Mouse (Mus musculus): Measurements from ENCODE around the gene Ehmt1. TPM values are rescaled to one million over a fixed set of nuclear protein-coding genes. Genes with fewer than 3 reads are reported as not detected.

The Ehmt1 gene
- polyA plus RNA-seq, 1 experiment from 2014 or later, result 125 TPM

GRCm38 (mm10) chr2:24935057-24935796 is 15.8 kb upstream of the Ehmt1 start, which contains the start of gene Arrdc1:
Gene Arrdc1 (minus strand): TSS chr2:24935252.
- peak within 1 kb of the TSS; percentile 80 for H3K4me2 ChIP-seq (ENCODE audit: low read length)
- no peak within 1 kb of the TSS for H3K27ac ChIP-seq (ENCODE audit: low read length)
- WGBS, result under 1% methylated on average over 48 of the region's 49 CpGs
- no peaks in the 10 kb centered on the region for H3K9me3 ChIP-seq (ENCODE audit: control insufficient read depth, low read length)
- peak within 1 kb of the TSS; percentile 66 for H3K9ac ChIP-seq (replicated peaks; ENCODE audit: low read depth, low read length)
- peaks cover 11% of the 10 kb centered on the region for H3K4me1 ChIP-seq (replicated peaks; ENCODE audit: control insufficient read depth, insufficient read depth, low read length)
- peak; percentile 92 for ATAC-seq
- H3K4me3 ChIP-seq (replicated peaks; ENCODE audit: low read length), result peak within 1 kb of the TSS; percentile 57
- no peaks in the 10 kb centered on the region for H3K36me3 ChIP-seq (ENCODE audit: control insufficient read depth, insufficient read depth)
- H3K27me3 ChIP-seq (replicated peaks; ENCODE audit: control insufficient read depth, insufficient read depth, low read length), result no peaks in the 10 kb centered on the region

- 5% methylated on average over 19 of the region's 19 CpGs for WGBS
- peak overlapping the region; percentile 57 for H3K4me3 ChIP-seq (replicated peaks; ENCODE audit: low read length)
- no peak overlapping the region for H3K27ac ChIP-seq (ENCODE audit: low read length)
- peak overlapping the region; percentile 66 for H3K9ac ChIP-seq (replicated peaks; ENCODE audit: low read depth, low read length)
- H3K36me3 ChIP-seq (ENCODE audit: control insufficient read depth, insufficient read depth), result no peaks in the 10 kb centered on the region
- ATAC-seq, result peak; percentile 58
- H3K9me3 ChIP-seq (ENCODE audit: control insufficient read depth, low read length), result no peaks in the 10 kb centered on the region
- H3K4me1 ChIP-seq (replicated peaks; ENCODE audit: control insufficient read depth, insufficient read depth, low read length), result peaks cover 11% of the 10 kb centered on the region
- no peaks in the 10 kb centered on the region for H3K27me3 ChIP-seq (replicated peaks; ENCODE audit: control insufficient read depth, insufficient read depth, low read length)
- H3K4me2 ChIP-seq (ENCODE audit: low read length), result peak overlapping the region; percentile 80
Measured at GRCm38 (mm10) chr2:24934441-24934963, 15.1 kb upstream of the Ehmt1 start.

- Histone ChIP-seq H3K27ac (ENCODE audit: low read length) (no peak overlapping the region), H3K4me3 (replicated peaks; ENCODE audit: low read length) (no peak overlapping the region), H3K36me3 (ENCODE audit: control insufficient read depth, insufficient read depth) (no peaks in the 10 kb centered on the region), H3K4me2 (ENCODE audit: low read length) (no peak overlapping the region), H3K4me1 (replicated peaks; ENCODE audit: control insufficient read depth, insufficient read depth, low read length) (peaks cover 7% of the 10 kb centered on the region), H3K27me3 (replicated peaks; ENCODE audit: control insufficient read depth, insufficient read depth, low read length) (no peaks in the 10 kb centered on the region), H3K9ac (replicated peaks; ENCODE audit: low read depth, low read length) (no peak overlapping the region), H3K9me3 (ENCODE audit: control insufficient read depth, low read length) (no peaks in the 10 kb centered on the region)
- 91% methylated on average over 5 of the region's 5 CpGs for WGBS
- no peak for ATAC-seq
Measured at GRCm38 (mm10) chr2:24929593-24929992, 10.2 kb upstream of the Ehmt1 start.

- peaks cover 6% of the 10 kb centered on the region for H3K4me1 ChIP-seq (replicated peaks; ENCODE audit: control insufficient read depth, insufficient read depth, low read length)
- no peak overlapping the region for H3K4me3 ChIP-seq (replicated peaks; ENCODE audit: low read length)
- no peak overlapping the region for H3K9ac ChIP-seq (replicated peaks; ENCODE audit: low read depth, low read length)
- H3K36me3 ChIP-seq (ENCODE audit: control insufficient read depth, insufficient read depth), result no peaks in the 10 kb centered on the region
- no peak for ATAC-seq
- H3K27me3 ChIP-seq (replicated peaks; ENCODE audit: control insufficient read depth, insufficient read depth, low read length), result no peaks in the 10 kb centered on the region
- H3K27ac ChIP-seq (ENCODE audit: low read length), result no peak overlapping the region
- whole genome bisulfite sequencing, result 69% methylated on average over 2 of the region's 2 CpGs
- no peaks in the 10 kb centered on the region for H3K9me3 ChIP-seq (ENCODE audit: control insufficient read depth, low read length)
- no peak overlapping the region for H3K4me2 ChIP-seq (ENCODE audit: low read length)
Measured at GRCm38 (mm10) chr2:24929119-24929518, 9.7 kb upstream of the Ehmt1 start.

- H3K9me3 ChIP-seq (ENCODE audit: control insufficient read depth, low read length), result no peaks in the 10 kb centered on the region
- no peaks in the 10 kb centered on the region for H3K27me3 ChIP-seq (replicated peaks; ENCODE audit: control insufficient read depth, insufficient read depth, low read length)
- no peak overlapping the region for H3K27ac ChIP-seq (ENCODE audit: low read length)
- H3K4me3 ChIP-seq (replicated peaks; ENCODE audit: low read length), result no peak overlapping the region
- 63% methylated on average over 4 of the region's 4 CpGs for WGBS
- H3K9ac ChIP-seq (replicated peaks; ENCODE audit: low read depth, low read length), result no peak overlapping the region
- H3K36me3 ChIP-seq (ENCODE audit: control insufficient read depth, insufficient read depth), result no peaks in the 10 kb centered on the region
- H3K4me2 ChIP-seq (ENCODE audit: low read length), result no peak overlapping the region
- ATAC-seq, result no peak
- no peaks in the 10 kb centered on the region for H3K4me1 ChIP-seq (replicated peaks; ENCODE audit: control insufficient read depth, insufficient read depth, low read length)
Measured at GRCm38 (mm10) chr2:24927810-24928479, 8.5 kb upstream of the Ehmt1 start.

GRCm38 (mm10) chr2:24926965-24927358 is 7.5 kb upstream of the Ehmt1 start:
- WGBS, result 83% methylated on average over 7 of the region's 7 CpGs
- Histone ChIP-seq H3K4me2 (ENCODE audit: low read length) (no peak overlapping the region), H3K9me3 (ENCODE audit: control insufficient read depth, low read length) (no peaks in the 10 kb centered on the region), H3K27me3 (replicated peaks; ENCODE audit: control insufficient read depth, insufficient read depth, low read length) (no peaks in the 10 kb centered on the region), H3K4me3 (replicated peaks; ENCODE audit: low read length) (no peak overlapping the region), H3K9ac (replicated peaks; ENCODE audit: low read depth, low read length) (no peak overlapping the region), H3K27ac (ENCODE audit: low read length) (no peak overlapping the region), H3K4me1 (replicated peaks; ENCODE audit: control insufficient read depth, insufficient read depth, low read length) (no peaks in the 10 kb centered on the region), H3K36me3 (ENCODE audit: control insufficient read depth, insufficient read depth) (no peaks in the 10 kb centered on the region)
- no peak for ATAC-seq

- Histone ChIP-seq H3K4me2 (ENCODE audit: low read length) (no peak overlapping the region), H3K36me3 (ENCODE audit: control insufficient read depth, insufficient read depth) (no peaks in the 10 kb centered on the region), H3K9me3 (ENCODE audit: control insufficient read depth, low read length) (no peaks in the 10 kb centered on the region), H3K27ac (ENCODE audit: low read length) (no peak overlapping the region), H3K4me1 (replicated peaks; ENCODE audit: control insufficient read depth, insufficient read depth, low read length) (no peaks in the 10 kb centered on the region), H3K9ac (replicated peaks; ENCODE audit: low read depth, low read length) (no peak overlapping the region), H3K27me3 (replicated peaks; ENCODE audit: control insufficient read depth, insufficient read depth, low read length) (no peaks in the 10 kb centered on the region), H3K4me3 (replicated peaks; ENCODE audit: low read length) (no peak overlapping the region)
- WGBS, result 87% methylated on average over 9 of the region's 9 CpGs
- ATAC-seq, result no peak
Measured at GRCm38 (mm10) chr2:24926345-24926964, 7.0 kb upstream of the Ehmt1 start.

GRCm38 (mm10) chr2:24925284-24925683 is 5.9 kb upstream of the Ehmt1 start:
- Histone ChIP-seq H3K4me2 (ENCODE audit: low read length) (no peak overlapping the region), H3K36me3 (ENCODE audit: control insufficient read depth, insufficient read depth) (no peaks in the 10 kb centered on the region), H3K27ac (ENCODE audit: low read length) (no peak overlapping the region), H3K4me3 (replicated peaks; ENCODE audit: low read length) (no peak overlapping the region), H3K9me3 (ENCODE audit: control insufficient read depth, low read length) (no peaks in the 10 kb centered on the region), H3K9ac (replicated peaks; ENCODE audit: low read depth, low read length) (no peak overlapping the region), H3K4me1 (replicated peaks; ENCODE audit: control insufficient read depth, insufficient read depth, low read length) (no peaks in the 10 kb centered on the region), H3K27me3 (replicated peaks; ENCODE audit: control insufficient read depth, insufficient read depth, low read length) (no peaks in the 10 kb centered on the region)
- 92% methylated on average over 8 of the region's 8 CpGs for WGBS
- ATAC-seq, result no peak

GRCm38 (mm10) chr2:24923561-24923960 is 4.1 kb upstream of the Ehmt1 start:
- no peak overlapping the region for H3K4me3 ChIP-seq (replicated peaks; ENCODE audit: low read length)
- WGBS, result 45% methylated on average over 2 of the region's 2 CpGs

More at GRCm38 (mm10) chr2:24923561-24923960, 4.1 kb upstream of the Ehmt1 start:
- Histone ChIP-seq H3K9ac (replicated peaks; ENCODE audit: low read depth, low read length) (no peak overlapping the region), H3K4me1 (replicated peaks; ENCODE audit: control insufficient read depth, insufficient read depth, low read length) (0 out of 2 replicates have a peak, but pooled peaks cover 3% of the 10 kb centered on the region), H3K9me3 (ENCODE audit: control insufficient read depth, low read length) (no peaks in the 10 kb centered on the region), H3K4me2 (ENCODE audit: low read length) (no peak overlapping the region), H3K36me3 (ENCODE audit: control insufficient read depth, insufficient read depth) (no peaks in the 10 kb centered on the region), H3K27ac (ENCODE audit: low read length) (no peak overlapping the region), H3K27me3 (replicated peaks; ENCODE audit: control insufficient read depth, insufficient read depth, low read length) (no peaks in the 10 kb centered on the region)
- no peak for ATAC-seq

All from forebrain, embryonic 16.5 days (tissue).